29 mouse cellular contexts compared by ENCODE assay signal in the genomic region with DNA sequence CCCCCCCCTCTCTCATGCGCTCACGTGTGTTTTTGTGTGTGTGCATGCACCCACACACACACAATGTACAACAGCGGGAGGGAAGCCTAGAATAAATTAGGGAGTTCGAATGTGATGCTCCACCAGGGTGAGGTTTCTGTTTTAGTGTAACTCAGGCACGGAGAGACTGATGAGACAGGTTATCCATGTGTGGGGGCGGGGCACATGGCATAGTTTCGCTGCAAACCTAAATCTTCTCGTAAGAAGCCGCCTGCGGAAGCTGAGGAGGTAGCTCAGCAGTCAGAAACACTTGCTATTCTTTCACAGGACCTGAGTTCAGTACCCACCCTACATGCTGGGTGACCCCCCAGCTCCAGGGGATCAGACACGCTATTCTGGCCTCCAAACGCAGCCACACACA. TPM values are rescaled to one million over a fixed set of nuclear protein-coding genes. Genes with fewer than 3 reads are reported as not detected.
A peak's percentile ranks its signal among the peaks of the same experiment; 100 is the strongest.
DNase-seq lines count a peak whose midpoint lies in the region; ATAC-seq lines count a peak whose summit lies in the region.
"Had no signal": no experiment of that assay in that cellular context is flagged by ENCODE, and none has a peak within 500 bp of the region (broad histone marks: within the 10 kb centered on the region; RNA-seq: fewer than 3 reads in every experiment).

No protein-coding gene starts in this region.

- peak overlapping the region; percentile 53 for H3K4me3 ChIP-seq in megakaryocyte, embryonic 14.5 days (replicated peaks)
- H3K4me3 ChIP-seq: embryonic facial prominence, embryonic 13.5 days; embryonic facial prominence, embryonic 15.5 days; erythroblast, embryonic 14.5 days; forebrain, embryonic 10.5 days; forebrain, embryonic 12.5 days had no signal

- H3K4me1 ChIP-seq in megakaryocyte, embryonic 14.5 days = peaks cover 32% of the 10 kb centered on the region
- H3K4me1 ChIP-seq: embryonic facial prominence, embryonic 13.5 days; embryonic facial prominence, embryonic 15.5 days; forebrain, embryonic 10.5 days; forebrain, embryonic 12.5 days had no signal

- H3K36me3 ChIP-seq in megakaryocyte, embryonic 14.5 days (replicated peaks; ENCODE audit: low read length) = peaks cover 2% of the 10 kb centered on the region
- H3K36me3 ChIP-seq: G1E had no signal

- intact Hi-C loops in left cerebral cortex, postnatal 14 days (cut with DNase I) = no loop called here
- intact Hi-C loops in left cerebral cortex, postnatal 10 days (cut with DNase I) = no loop called here

- peaks cover 16% of the 10 kb centered on the region for H3K27me3 ChIP-seq in megakaryocyte, embryonic 14.5 days (replicated peaks)
- H3K27me3 ChIP-seq: CH12.LX; embryonic facial prominence, embryonic 13.5 days; embryonic facial prominence, embryonic 15.5 days; forebrain, embryonic 12.5 days; Patski had no signal

- no peak for ATAC-seq in megakaryocyte, adult 5-6 weeks (ENCODE audit: poor library complexity, severe bottlenecking)
- ATAC-seq: activated CD4-positive, CD25-positive, alpha-beta regulatory T cell, adult 4 months; CD4-positive, CD25-positive, alpha-beta regulatory T cell, adult 4 months; forebrain, embryonic 14.5 days; forebrain, embryonic 16.5 days; Patski had no signal

- H3K9me3 ChIP-seq in megakaryocyte, embryonic 14.5 days = no peaks in the 10 kb centered on the region
- H3K9me3 ChIP-seq: embryonic facial prominence, embryonic 13.5 days; embryonic facial prominence, embryonic 15.5 days; forebrain, embryonic 10.5 days; forebrain, embryonic 12.5 days; G1E had no signal

- DNase-seq in left cerebral cortex, postnatal 14 days (ENCODE audit: low spot score in 2 of 2) = peak; percentile 51 to 54
- DNase-seq in left cerebral cortex, postnatal 10 days (ENCODE audit: extremely low spot score in 1 of 2, low spot score in 2 of 2) = no peak
- DNase-seq in right cerebral cortex, postnatal 14 days = peak; percentile 40
- DNase-seq in right cerebral cortex, postnatal 10 days (ENCODE audit: low spot score in 2 of 2) = no peak
- DNase-seq: adrenal gland, adult 8-10 months; adrenal gland, postnatal 14 days; adrenal gland, postnatal 36 days; B cell, adult 2 months; cerebellum, adult 11 months; cerebellum, adult 18-20 months; cerebellum, adult 8-10 months; cerebellum, adult 9-11 months; cerebellum, postnatal 14 days; cerebellum, postnatal 36 days; embryo, embryonic 11 days had no signal

RNA-seq across cellular contexts. Expression of a gene that starts 10.6 kb away (rescaled TPM):
- 10 to 100 TPM in 1 of 2 experiments, 1 to 10 TPM in 1; 7.0 to 12.4 TPM for total RNA-seq in left cerebral cortex, postnatal 14 days (2021)
- total RNA-seq in left cerebral cortex, postnatal 10 days (2021) = 10 to 100 TPM; 10.4 to 10.6 TPM
- 0.38 and 2.9 TPM in 2 replicates for polyA plus RNA-seq in megakaryocyte, embryonic 14.5 days (2012; ENCODE audit: insufficient read depth, low replicate concordance)
- 0.20 and 0.87 TPM in 2 replicates for total RNA-seq in megakaryocyte, adult 5-6 weeks (2015)
- 0.12 and 1.2 TPM in 2 replicates for total RNA-seq in megakaryocyte, adult 5-6 weeks (2017)
- polyA plus RNA-seq: erythroblast, embryonic 14.5 days had no signal

RNA-seq across cellular contexts. Expression of a gene that starts 10.9 kb away (rescaled TPM):
- total RNA-seq in left cerebral cortex, postnatal 14 days (2021) = 10 to 100 TPM; 65.3 to 69.2 TPM
- total RNA-seq in left cerebral cortex, postnatal 10 days (2021) = 10 to 100 TPM; 54.5 to 61.0 TPM
- polyA plus RNA-seq in megakaryocyte, embryonic 14.5 days (2012; ENCODE audit: insufficient read depth, low replicate concordance) = 122 and 127 TPM in 2 replicates
- 9.9 and 12.9 TPM in 2 replicates for total RNA-seq in megakaryocyte, adult 5-6 weeks (2015)
- 45.0 and 52.0 TPM in 2 replicates for total RNA-seq in megakaryocyte, adult 5-6 weeks (2017)

RNA-seq across cellular contexts. Expression of a gene that starts 22.5 kb away (rescaled TPM):
- 10 to 100 TPM; 97.8 to 99.7 TPM for total RNA-seq in left cerebral cortex, postnatal 14 days (2021)
- total RNA-seq in left cerebral cortex, postnatal 10 days (2021) = 100 to 1,000 TPM; 108 to 112 TPM
- 60.9 and 120 TPM in 2 replicates for polyA plus RNA-seq in megakaryocyte, embryonic 14.5 days (2012; ENCODE audit: insufficient read depth, low replicate concordance)
- 161 and 184 TPM in 2 replicates for total RNA-seq in megakaryocyte, adult 5-6 weeks (2015)
- 81.2 and 82.1 TPM in 2 replicates for total RNA-seq in megakaryocyte, adult 5-6 weeks (2017)

RNA-seq across cellular contexts. Expression of a gene that starts 39.6 kb away (rescaled TPM):
- total RNA-seq in left cerebral cortex, postnatal 14 days (2021) = 10 to 100 TPM; 56.1 to 66.2 TPM
- total RNA-seq in left cerebral cortex, postnatal 10 days (2021) = 10 to 100 TPM; 43.7 to 46.1 TPM
- polyA plus RNA-seq in megakaryocyte, embryonic 14.5 days (2012; ENCODE audit: insufficient read depth, low replicate concordance) = 5.4 and 16.7 TPM in 2 replicates
- total RNA-seq in megakaryocyte, adult 5-6 weeks (2015) = 6.7 and 8.0 TPM in 2 replicates
- total RNA-seq in megakaryocyte, adult 5-6 weeks (2017) = 10.7 and 13.0 TPM in 2 replicates

RNA-seq across cellular contexts. Expression of a gene that starts 42.5 kb away (rescaled TPM):
- 10 to 100 TPM; 44.1 to 44.7 TPM for total RNA-seq in left cerebral cortex, postnatal 14 days (2021)
- total RNA-seq in left cerebral cortex, postnatal 10 days (2021) = 10 to 100 TPM; 44.9 to 48.5 TPM
- 42.4 and 70.4 TPM in 2 replicates for polyA plus RNA-seq in megakaryocyte, embryonic 14.5 days (2012; ENCODE audit: insufficient read depth, low replicate concordance)
- 31.2 and 31.9 TPM in 2 replicates for total RNA-seq in megakaryocyte, adult 5-6 weeks (2015)
- total RNA-seq in megakaryocyte, adult 5-6 weeks (2017) = 36.8 and 56.8 TPM in 2 replicates

Comparison
In these comparisons a context has a peak if more than half of its experiments do, and no peak if none do; other contexts are left out.
1. DNase-seq: peak in left cerebral cortex, postnatal 14 days (2 of 2) and right cerebral cortex, postnatal 14 days (single experiment); none in left cerebral cortex, postnatal 10 days (0 of 2) and right cerebral cortex, postnatal 10 days (0 of 2).